Mouse (Mus musculus) adrenal gland, adult (tissue): ENCODE data around the gene Tns1.

Source experiments
- DNase-seq, 2 experiments: peaks; one replicate each; pipeline ENCODE4 v3.0.0; 2022 to 2023; ENCODE audit warnings: low spot score in 1 of 2; ENCODE audit not compliant: inconsistent age in 2 of 2

Tns1 gene

DNA sequence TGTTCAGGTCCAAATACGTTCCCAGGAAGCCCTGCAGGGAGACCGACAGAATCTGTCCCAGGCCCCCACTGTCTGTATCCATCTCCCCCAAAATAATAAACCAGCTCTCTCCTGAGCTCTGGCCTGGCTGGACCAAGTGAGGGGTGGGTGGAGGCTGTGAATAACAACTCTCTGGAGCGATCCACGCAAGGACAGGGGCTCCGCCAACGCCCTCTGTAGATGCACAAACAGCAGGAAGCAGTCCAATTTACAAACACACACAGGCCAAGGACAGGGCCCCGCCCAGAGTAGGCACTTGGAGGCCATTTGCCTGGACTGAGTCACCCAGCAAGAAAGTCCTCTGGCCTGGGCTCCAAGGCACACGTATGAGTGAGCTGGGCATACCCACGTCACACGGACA lies 32.0 kb downstream of the Tns1 start:
- DNase-seq: peak; percentile 90 to 94

- DNase-seq: peak in 1 of 2 experiments; percentile 68
Observed at GRCm38 (mm10) chr1:74091611-74092224, 32.5 kb downstream of the Tns1 start.

DNA sequence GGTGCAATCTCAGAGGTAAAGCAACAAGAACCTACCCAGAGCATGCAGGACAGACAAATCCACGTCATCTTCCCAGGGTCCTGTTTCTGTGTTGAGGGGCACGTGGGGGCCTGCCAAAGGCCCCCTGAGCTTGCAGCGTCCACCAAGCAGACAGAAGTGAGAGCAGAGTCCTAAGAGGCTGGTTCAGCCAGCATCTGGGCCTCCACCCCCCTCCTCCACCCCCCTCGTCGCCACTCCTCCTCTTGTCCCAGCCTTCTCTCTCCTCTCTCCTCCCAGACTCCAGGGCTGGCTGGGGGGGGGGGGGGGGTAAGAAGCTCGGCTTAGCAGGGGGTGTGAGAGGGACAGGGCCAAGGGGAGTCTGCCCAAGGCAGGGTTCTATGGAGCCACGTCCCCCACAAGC lies 33.1 kb downstream of the Tns1 start:
- peak in 1 of 2 experiments; percentile 45 for DNase-seq

DNA sequence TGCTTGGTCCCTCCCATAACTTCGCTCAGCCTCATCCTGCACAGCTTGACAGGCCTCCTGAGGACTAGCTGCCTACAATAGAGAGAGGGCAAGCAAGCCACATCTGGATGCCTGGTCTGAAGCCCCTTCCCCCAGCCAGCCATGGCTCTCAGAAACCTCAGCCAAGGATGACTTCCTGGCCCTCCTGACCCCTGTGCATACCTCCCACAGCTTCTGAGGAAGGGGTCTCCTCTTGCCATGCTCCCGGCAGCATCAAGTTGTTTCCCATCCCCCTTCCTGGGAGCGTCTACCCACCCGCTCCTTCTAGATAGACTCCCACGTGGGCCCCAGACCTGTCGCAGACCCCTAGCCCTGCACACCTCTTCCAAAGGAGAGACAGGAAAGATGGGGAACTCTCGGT lies 33.9 kb downstream of the Tns1 start:
- no peak for DNase-seq

GRCm38 (mm10) chr1:74088569-74088968 lies 35.7 kb downstream of the Tns1 start:
- DNase-seq: no peak

DNA sequence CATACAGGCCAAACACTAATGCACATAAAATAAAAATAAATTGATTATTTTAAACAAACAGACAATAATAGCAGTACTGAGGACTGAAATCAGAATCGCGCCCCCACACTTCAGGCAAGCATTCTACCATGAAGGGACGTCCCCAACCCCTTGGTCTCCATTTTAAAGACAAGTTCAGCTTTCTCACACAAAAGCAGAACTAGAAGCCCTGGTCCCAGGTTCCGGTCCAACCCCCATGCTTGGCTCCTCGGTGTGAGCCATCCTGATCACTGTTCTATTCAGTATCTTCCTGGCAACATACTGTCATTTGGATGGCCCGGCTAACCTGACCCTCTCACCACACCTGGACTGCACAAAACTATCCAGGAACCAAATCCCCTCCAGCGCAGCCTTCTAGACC lies 38.7 kb downstream of the Tns1 start:
- DNase-seq: no peak

DNA sequence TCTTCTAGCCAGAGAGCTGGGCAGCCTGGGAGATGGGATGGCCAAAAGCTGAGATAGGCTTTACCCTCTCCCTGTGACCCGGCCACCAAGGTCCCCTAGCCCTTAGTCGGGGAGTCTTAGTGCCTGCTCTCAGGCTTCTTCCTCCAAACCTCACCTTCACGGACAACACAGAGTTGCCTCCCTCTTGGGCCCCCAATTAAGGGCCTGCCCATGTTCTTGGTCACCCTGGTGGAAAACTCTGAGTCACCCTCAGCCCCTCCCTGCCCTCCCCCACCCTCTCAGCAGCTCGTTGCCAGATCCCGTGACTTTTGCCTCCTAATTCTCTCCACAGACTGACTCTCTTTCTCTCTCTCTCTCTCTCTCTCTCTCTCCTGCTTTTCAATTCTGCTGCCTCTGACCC lies 39.5 kb downstream of the Tns1 start:
- DNase-seq: peak in 1 of 2 experiments; percentile 76

DNA sequence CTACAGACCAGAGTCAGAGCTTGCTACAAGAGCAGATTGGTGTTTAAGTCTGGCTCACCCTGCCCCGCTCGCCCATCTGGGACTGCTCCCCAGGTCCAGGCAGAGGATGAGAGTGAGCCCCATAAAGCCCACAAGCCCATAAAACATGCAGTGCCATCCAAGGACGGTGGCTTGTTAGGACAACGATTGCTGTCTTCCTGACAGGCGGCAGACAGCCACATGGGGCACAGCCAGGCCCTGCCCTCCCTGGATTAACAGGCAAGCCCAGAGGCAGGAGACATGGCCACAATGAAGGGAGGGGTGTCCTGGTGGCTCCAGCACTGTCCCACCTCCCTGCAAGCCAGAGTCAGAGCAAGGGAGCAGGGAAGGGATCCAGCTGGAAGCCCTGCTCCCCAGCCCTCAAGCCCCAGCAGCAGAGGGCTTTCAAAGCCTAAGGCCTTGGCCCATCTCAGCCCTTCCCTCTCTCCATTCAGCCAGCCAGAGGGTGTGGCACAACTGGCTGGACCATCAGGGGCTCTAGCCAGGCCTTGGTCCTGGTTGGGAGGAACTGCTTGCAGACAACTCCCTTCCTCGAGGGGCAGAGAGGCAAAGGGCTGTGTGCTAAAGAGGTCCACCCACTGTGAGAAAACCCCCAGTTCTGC lies 40.1 kb downstream of the Tns1 start:
- DNase-seq: peak in 1 of 2 experiments; percentile 78

DNA sequence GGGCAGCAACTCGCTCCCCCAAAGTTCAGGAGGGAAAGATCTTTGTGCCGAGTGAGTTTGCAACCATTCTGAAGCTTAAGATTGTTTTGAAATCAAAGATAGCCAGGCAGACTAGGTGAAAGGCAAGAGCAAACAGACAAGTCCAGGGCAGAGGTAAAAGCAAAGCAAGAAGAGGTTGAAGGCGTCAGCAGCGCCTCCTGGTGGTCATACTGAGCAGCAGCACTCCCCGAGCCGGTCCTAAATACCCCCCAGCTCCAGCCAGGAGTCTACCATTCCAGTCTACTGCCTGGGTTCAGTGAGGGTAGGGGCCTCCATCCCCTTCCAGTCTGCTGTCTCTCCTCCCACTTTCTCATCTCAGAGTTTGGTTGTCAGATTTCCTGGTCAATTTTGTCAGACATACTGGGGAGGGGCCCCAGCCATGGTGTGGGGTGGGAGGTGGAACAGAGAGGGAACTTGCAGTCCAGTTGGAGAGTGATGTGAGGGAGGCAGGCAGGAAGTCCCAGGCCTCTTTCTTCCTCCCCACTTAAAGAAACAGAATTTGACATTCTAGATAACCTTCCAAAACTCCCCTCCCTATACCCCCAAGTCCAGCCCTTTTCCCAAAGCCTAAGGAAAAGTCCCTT lies 41.3 kb downstream of the Tns1 start:
- peak; percentile 66 to 87 for DNase-seq

GRCm38 (mm10) chr1:74081573-74081989 lies 42.7 kb downstream of the Tns1 start:
- DNase-seq: no peak

- DNase-seq: peak; percentile 89 to 97
Observed at GRCm38 (mm10) chr1:74077353-74077752, 46.9 kb downstream of the Tns1 start.

DNA sequence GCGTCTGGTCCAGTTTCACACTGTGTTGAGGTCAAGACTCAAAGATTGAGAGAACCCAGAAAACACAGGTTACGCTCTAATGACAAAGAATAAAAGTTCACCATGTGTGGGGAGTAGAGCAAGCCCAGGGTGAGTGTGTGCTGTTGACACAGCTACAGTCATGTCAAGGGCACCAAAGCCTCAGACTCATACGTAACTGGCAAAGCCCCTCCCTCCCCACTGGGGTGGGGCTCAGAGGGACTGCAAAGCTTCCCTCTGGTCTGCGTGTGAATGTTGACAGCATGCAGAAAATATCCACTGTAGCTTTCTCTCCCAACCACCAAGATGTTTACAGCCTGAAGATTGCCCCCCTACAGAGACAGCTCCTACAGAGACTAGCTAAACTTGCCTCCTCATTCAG lies 48.0 kb downstream of the Tns1 start:
- peak; percentile 67 to 80 for DNase-seq

GRCm38 (mm10) chr1:74074693-74075485 lies 49.4 kb downstream of the Tns1 start:
- DNase-seq: peak in 1 of 2 experiments; percentile 66

- DNase-seq: no peak
Observed at GRCm38 (mm10) chr1:74073791-74074190, 50.5 kb downstream of the Tns1 start.

- DNase-seq: no peak
Observed at GRCm38 (mm10) chr1:74070745-74071144, 53.5 kb downstream of the Tns1 start.

- DNase-seq: peak; percentile 61 to 88
Observed at GRCm38 (mm10) chr1:74070001-74070551, 54.2 kb downstream of the Tns1 start.

DNA sequence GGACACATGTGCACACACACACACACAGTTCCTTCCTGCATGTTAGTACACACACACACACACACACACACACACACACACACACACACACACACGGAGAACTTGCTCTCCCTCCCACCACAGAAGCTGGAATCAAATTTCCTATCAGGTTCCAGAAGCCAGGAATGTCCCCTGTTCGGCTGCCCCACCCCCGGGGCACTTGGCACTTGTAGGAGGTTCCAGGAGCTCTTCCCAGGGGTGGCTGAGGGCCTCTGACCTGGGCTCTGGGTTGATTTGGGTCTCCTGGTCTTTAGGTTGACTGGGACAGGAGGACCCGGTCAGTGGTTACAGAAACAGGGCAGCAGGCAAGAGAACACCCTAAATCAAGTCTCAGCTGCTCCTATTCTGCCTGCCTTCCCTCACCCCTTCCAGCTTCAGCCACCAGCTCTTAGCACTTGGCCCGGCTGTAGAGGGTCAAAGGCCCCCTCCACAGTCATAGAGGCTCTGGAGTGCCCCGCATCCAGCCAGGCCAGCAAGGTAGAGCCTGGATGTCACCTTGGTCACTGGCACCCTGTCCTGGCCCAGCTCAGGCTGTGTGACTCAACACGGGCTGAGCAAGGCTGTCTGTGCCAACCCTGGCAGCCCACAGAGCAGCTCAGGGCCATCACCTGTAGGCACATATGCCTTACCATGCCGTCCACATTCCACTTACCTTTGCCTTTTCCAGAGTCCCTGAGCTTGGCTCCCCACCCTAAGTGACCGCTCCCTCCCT lies 55.0 kb downstream of the Tns1 start:
- peak; percentile 82 to 91 for DNase-seq

- peak; percentile 59 to 78 for DNase-seq
Observed at GRCm38 (mm10) chr1:74068366-74069084, 55.7 kb downstream of the Tns1 start.

DNA sequence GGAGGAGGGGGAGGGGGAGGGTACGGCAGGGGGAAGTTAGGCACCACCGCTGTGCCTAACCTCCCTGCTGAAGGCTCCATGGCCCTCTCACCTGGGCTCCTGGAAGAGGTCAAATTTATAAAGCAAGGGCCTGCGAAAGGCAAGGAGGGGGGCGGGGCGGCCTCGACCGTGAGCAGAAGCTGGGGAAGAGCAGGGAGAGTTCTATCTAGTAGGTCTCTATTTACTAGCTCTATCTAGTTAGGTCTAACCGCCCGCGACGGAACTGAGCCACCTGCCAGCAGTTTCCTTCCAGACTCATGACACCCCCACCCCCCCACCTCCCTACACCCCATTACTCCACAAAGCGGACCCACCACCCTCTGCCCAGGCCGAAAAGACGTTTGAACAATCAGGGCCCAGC lies 56.4 kb downstream of the Tns1 start:
- DNase-seq: no peak

DNA sequence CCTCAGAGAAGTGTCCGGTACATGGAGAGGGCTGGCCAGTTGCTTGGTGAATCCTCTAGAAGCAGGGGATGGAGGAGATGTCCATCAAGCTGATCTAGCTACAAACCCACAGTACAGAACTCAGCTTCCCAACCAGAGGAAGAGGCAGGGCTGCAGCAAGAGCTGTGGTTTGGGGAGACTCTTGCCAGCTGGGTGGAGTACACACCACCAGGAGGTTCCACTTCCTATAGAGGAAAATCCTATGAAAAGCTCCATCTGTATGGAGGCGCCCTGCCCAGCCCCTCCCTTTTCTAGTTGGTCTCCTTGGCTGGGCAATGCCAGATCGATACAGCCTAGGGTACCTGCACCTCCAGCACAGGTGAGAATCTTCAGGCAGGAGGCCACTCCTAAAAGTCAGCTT lies 57.7 kb downstream of the Tns1 start:
- DNase-seq: no peak
